Mouse (Mus musculus) forebrain, embryonic 13.5 days (tissue): ENCODE measurements at regions not wholly inside any gene's neighbourhood (a gene's known extent, or its start where the extent isn't known, plus 50 kb on each side); places are given as distances from the start of the nearest gene placed in this dataset.
A peak's percentile ranks its signal among the peaks of the same experiment; 100 is the strongest.

Source experiments
- ATAC-seq: fragments of 200-750 bp; cut with Nextera tagmentation; 2 replicates; pipeline ENCODE4 v1.8.0; 2017
- H3K27ac ChIP-seq: fragments of 300-500 bp; sonication (generic); 2 replicates; pipeline ENCODE4 v1.5.1; 2015; ENCODE audit warnings: inconsistent platforms, mild to moderate bottlenecking, moderate library complexity
- H3K27me3 ChIP-seq: fragments of 300-500 bp; sonication (generic); 2 replicates; pipeline ENCODE4 v1.6.1; 2015; ENCODE audit warnings: mild to moderate bottlenecking, inconsistent platforms
- H3K36me3 ChIP-seq: fragments of 300-500 bp; sonication (generic); 2 replicates; pipeline ENCODE4 v1.6.1; 2015; ENCODE audit warnings: mild to moderate bottlenecking, inconsistent platforms; ENCODE audit not compliant: poor library complexity, severe bottlenecking
- H3K4me1 ChIP-seq: fragments of 300-500 bp; sonication (generic); 2 replicates; pipeline ENCODE4 v1.6.1; 2015; ENCODE audit warnings: inconsistent platforms
- H3K4me2 ChIP-seq: fragments of 300-500 bp; sonication (generic); 2 replicates; pipeline ENCODE4 v1.6.1; 2015; ENCODE audit warnings: inconsistent platforms, mild to moderate bottlenecking, moderate library complexity
- H3K4me3 ChIP-seq: fragments of 300-500 bp; sonication (generic); 2 replicates; pipeline ENCODE4 v1.5.1; 2015; ENCODE audit warnings: mild to moderate bottlenecking, inconsistent platforms
- H3K9ac ChIP-seq: fragments of 300-500 bp; sonication (generic); 2 replicates; pipeline ENCODE4 v1.6.1; 2015; ENCODE audit warnings: mild to moderate bottlenecking, inconsistent platforms
- H3K9me3 ChIP-seq: fragments of 300-500 bp; sonication (generic); replicated peaks from 2 replicates; pipeline ENCODE4 v1.6.1; 2016; ENCODE audit warnings: inconsistent platforms
- WGBS: fragments of 180-500 bp; shearing (Covaris S2); methylation state at CpG from one replicate; pipeline ENCODE4 v1.1.7; 2015; 5-methylcytosine and 5-hydroxymethylcytosine counted together

DNA sequence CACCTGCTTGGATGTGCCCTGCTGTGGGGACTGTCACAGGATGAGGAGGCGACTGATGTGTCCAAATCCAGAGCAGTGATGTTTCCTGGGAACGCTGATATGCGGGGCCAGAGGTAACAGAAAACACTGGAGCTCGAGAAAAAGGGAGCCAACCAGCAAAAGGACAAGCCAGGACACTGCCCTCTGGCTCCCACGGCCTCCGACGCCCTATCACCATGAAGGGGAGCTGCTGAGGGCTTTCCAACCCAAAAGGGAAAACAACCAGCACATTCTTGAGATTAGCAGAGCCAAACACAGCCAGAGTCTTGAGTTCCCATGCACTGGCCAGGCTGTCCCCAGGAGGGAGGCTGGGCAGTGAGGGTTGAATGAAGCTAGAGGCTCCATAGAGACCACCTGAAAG lies 74.2 kb upstream of the Mrps22 start:
- H3K4me2 ChIP-seq = no peak overlapping the region
- no peak overlapping the region for H3K4me3 ChIP-seq
- 86% methylated on average over 7 of the region's 7 CpGs for WGBS

DNA sequence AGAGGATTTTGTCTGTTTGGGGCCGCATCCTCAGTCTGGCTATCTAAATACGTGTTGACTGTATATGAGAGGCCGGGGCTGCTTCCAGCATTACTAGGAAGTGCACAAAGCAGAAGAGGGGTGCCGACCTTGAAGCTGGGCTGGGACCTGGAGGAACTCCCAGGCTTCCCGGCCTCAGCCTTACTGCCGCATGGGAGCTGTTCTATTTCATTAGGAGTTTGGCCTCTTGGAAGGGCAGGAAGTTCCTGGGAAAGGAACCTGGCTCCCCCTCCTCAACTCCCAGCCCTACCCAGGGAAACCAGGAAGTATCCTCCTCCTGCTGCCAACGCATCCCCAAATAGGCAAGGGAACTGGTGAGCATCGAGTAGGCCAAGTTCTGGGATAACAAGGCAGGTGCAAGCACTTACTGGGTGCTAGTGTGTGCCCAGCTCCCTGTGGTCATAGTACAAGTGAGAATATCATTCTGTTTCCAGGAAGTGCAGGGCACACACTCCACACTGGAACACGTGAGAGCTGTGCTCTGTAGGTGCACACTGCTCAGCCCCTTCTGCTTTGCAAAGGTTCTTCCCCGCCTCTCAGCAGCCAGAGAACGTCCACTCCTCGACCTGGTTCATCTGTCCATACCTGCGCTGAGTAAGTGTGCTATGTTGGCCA lies 72.1 kb upstream of the Mrps22 start:
- H3K36me3 ChIP-seq = no peaks in the 10 kb centered on the region
- H3K4me3 ChIP-seq = no peak overlapping the region
- H3K9ac ChIP-seq = no peak overlapping the region
- WGBS = 90% methylated on average over 13 of the region's 13 CpGs
- ATAC-seq = no peak
- no peak overlapping the region for H3K4me2 ChIP-seq
- no peaks in the 10 kb centered on the region for H3K27me3 ChIP-seq
- H3K4me1 ChIP-seq = peaks cover 6% of the 10 kb centered on the region
- H3K27ac ChIP-seq = no peak overlapping the region
- H3K9me3 ChIP-seq = no peaks in the 10 kb centered on the region

More for the DNA sequence above, 74.2 kb upstream of the Mrps22 start:
- H3K27ac ChIP-seq = no peak overlapping the region
- no peak overlapping the region for H3K9ac ChIP-seq
- H3K36me3 ChIP-seq = no peaks in the 10 kb centered on the region
- H3K4me1 ChIP-seq = no peaks in the 10 kb centered on the region
- no peak for ATAC-seq
- H3K27me3 ChIP-seq = no peaks in the 10 kb centered on the region
- no peaks in the 10 kb centered on the region for H3K9me3 ChIP-seq

DNA sequence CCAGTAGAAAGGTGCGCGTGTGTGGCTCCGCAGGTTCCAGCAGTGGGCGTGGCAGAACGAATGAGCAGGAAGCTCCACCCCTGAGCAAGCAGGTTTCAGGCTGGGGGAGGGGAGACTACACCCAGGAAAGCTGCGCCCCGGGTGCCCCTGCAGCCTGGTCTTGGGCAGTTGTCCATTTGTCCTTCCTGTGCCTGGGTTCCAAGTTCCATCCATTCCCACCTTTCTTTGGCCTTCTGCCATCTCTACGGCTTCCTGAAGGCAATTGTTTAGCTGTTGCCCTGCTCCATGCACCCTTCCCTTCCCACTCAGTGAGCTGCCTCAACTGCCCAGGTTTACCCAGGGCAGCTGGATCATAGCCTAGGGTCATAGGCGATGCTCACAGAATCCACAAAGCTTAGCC lies 70.9 kb upstream of the Mrps22 start:
- no peak overlapping the region for H3K9ac ChIP-seq
- H3K27me3 ChIP-seq = no peaks in the 10 kb centered on the region
- ATAC-seq = no peak
- peaks cover 7% of the 10 kb centered on the region for H3K4me1 ChIP-seq
- WGBS = 54% methylated on average over 9 of the region's 9 CpGs
- H3K4me3 ChIP-seq = no peak overlapping the region
- no peaks in the 10 kb centered on the region for H3K9me3 ChIP-seq
- H3K27ac ChIP-seq = no peak overlapping the region
- H3K36me3 ChIP-seq = no peaks in the 10 kb centered on the region
- no peak overlapping the region for H3K4me2 ChIP-seq

DNA sequence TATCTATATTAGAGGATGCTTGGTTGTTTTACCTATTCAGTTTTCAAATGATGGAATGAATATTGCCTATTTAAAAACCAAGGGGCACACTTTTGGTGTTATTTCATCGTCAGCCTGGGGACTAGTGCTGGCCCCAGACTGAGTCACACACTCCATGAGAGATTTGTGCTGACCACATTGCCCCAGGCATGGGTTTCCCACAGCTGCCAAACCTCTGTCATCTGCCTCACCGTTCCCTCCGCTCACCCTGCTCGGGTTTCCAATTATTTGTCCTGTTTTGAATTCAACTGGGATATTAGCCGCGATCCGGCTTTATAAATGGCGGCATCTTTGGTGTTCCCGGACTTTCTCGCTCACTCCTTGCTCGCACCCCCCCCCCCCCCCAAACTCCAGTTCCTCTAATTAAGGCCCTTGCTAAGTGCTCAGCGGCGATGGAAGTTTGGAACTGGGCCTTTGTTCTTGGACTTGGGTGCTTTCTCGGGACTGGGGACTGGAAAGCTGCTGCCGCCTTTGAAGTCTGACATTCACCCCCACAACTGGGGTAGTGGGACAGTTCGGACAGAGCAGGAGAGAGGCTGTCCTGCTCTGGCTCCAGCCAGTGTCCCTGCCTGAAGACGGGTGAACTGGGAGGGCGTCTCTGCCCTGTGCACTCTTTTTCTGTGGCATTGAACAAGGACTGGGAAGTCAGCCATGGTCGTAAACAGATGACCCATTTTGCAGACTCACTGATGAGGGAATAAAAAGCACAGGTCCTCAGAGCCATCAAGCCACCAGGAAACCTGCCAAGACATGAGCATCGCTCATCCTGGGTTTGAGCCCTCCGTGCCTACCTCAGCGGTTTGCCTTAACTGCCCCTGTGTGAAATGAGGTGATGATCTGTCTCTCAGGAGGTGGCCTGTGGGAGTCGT lies 67.2 kb upstream of the Mrps22 start:
- no peaks in the 10 kb centered on the region for H3K9me3 ChIP-seq
- peak; percentile 48; the same call in 1 of the 2 replicates for ATAC-seq
- H3K27ac ChIP-seq = no peak overlapping the region
- no peaks in the 10 kb centered on the region for H3K27me3 ChIP-seq
- no peak overlapping the region for H3K4me3 ChIP-seq
- WGBS = 45% methylated on average over 23 of the region's 23 CpGs
- H3K36me3 ChIP-seq = no peaks in the 10 kb centered on the region
- peak overlapping the region; percentile 39 for H3K4me2 ChIP-seq
- peaks cover 7% of the 10 kb centered on the region for H3K4me1 ChIP-seq
- H3K9ac ChIP-seq = no peak overlapping the region

DNA sequence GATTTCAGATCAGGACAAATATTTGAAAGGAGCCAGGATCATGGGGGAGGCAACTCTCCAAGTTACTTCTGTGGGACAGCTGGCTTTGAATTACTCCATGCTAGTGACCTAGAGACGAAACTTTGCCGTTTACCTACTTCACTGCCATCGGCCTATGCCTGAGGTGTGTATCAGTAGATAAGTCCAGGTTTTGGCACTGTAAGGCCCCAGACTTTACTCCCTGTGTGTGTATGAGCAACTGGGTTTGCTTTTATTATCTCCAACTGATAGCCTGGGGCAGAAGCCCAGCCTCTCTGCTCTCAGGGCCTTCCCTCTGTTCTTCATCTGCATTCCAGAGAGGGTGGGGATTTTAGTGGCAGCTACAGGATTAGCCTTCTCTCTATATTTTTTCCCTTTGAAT lies 65.6 kb upstream of the Mrps22 start:
- Histone ChIP-seq H3K36me3 (no peaks in the 10 kb centered on the region), H3K4me3 (no peak overlapping the region), H3K27ac (no peak overlapping the region), H3K4me1 (peaks cover 7% of the 10 kb centered on the region), H3K9ac (no peak overlapping the region), H3K27me3 (no peaks in the 10 kb centered on the region), H3K4me2 (no peak overlapping the region), H3K9me3 (no peaks in the 10 kb centered on the region)
- no peak for ATAC-seq
- WGBS = 97% methylated on average over 3 of the region's 3 CpGs

DNA sequence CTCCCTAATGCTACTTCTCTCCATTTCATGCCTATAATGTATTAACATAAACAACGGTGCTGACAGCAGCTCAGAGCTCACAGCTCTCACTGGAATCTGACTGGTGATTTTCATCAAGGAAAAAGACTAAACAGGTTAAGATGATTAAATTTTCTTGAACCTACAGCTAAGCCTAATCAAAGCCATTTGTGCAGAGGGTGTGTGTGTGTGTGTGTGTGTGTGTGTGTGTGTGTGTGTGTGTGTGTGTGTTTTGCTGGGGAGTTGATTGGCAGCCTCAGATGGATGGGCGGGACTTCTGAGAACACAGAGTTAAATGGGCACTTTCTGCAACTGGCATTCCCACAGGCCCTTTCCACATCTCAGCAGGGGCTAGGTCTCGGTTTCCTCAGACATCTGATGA lies 61.6 kb upstream of the Mrps22 start:
- 76% methylated on average over 3 of the region's 3 CpGs for WGBS

DNA sequence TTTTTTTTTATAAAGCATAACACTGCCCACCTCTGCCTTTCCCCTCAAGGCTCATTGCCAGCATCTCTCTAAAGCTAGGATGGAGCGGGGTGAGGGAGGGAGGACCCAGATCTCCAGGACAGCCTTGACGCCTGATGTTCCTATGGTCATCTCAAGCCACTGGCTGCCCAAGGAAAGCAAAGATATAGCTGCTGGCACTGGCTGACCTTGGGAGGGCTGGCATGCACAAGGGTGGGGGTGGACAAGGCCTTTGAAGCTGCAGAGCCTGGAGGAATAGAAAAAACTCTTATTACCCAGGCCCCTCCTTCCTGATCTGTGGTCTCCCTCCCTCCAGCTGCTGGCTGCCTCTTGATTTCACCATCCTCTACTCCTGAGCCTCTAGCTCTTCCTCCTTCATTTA lies 50.2 kb upstream of the Mrps22 start:
- Histone ChIP-seq H3K27me3 (no peaks in the 10 kb centered on the region), H3K9ac (no peak overlapping the region)
- WGBS = 86% methylated on average over 2 of the region's 2 CpGs

More for the DNA sequence above, 61.6 kb upstream of the Mrps22 start:
- Histone ChIP-seq H3K4me1 (no peaks in the 10 kb centered on the region), H3K27ac (no peak overlapping the region), H3K9ac (no peak overlapping the region), H3K4me3 (no peak overlapping the region), H3K27me3 (no peaks in the 10 kb centered on the region), H3K9me3 (no peaks in the 10 kb centered on the region), H3K4me2 (no peak overlapping the region), H3K36me3 (no peaks in the 10 kb centered on the region)
- ATAC-seq = no peak

More for the DNA sequence above, 50.2 kb upstream of the Mrps22 start:
- Histone ChIP-seq H3K27ac (no peak overlapping the region), H3K4me2 (no peak overlapping the region), H3K4me3 (no peak overlapping the region), H3K9me3 (no peaks in the 10 kb centered on the region), H3K4me1 (no peaks in the 10 kb centered on the region), H3K36me3 (no peaks in the 10 kb centered on the region)
- no peak for ATAC-seq
